In genomic region chr4:116676027-116676426, GRCm38 (mm10) we compare ENCODE assay signal across 27 mouse cellular contexts. TPM values are rescaled to one million over a fixed set of nuclear protein-coding genes. Genes with fewer than 3 reads are reported as not detected.
DNase-seq lines count a peak whose midpoint lies in the region; ATAC-seq and TF ChIP-seq lines count a peak whose summit lies in the region.
"Had no signal": no experiment of that assay in that cellular context is flagged by ENCODE, and none has a peak within 500 bp of the region (broad histone marks: within the 10 kb centered on the region; RNA-seq: fewer than 3 reads in every experiment).

No protein-coding gene starts in this region.

- H3K27ac ChIP-seq in heart, embryonic 10.5 days: no peak overlapping the region
- H3K27ac ChIP-seq in CH12.LX (ENCODE audit: insufficient read depth, low read depth): no peak overlapping the region
- H3K27ac ChIP-seq in midbrain, embryonic 13.5 days: no peak overlapping the region
- H3K27ac ChIP-seq: embryonic facial prominence, embryonic 13.5 days; embryonic facial prominence, embryonic 15.5 days; forebrain, embryonic 10.5 days; forebrain, embryonic 12.5 days had no signal

- 0 out of 2 replicates have a peak, but pooled peaks cover 3% of the 10 kb centered on the region for H3K4me1 ChIP-seq in heart, embryonic 10.5 days
- H3K4me1 ChIP-seq in CH12.LX (ENCODE audit: control insufficient read depth in 1 of 2, insufficient read depth in 2 of 2): peaks cover 7 to 29% of the 10 kb centered on the region in 2 experiments; a peak in 3 of 4 replicates
- H3K4me1 ChIP-seq in midbrain, embryonic 13.5 days (replicated peaks): no peaks in the 10 kb centered on the region
- H3K4me1 ChIP-seq: embryonic facial prominence, embryonic 13.5 days; embryonic facial prominence, embryonic 15.5 days; forebrain, embryonic 10.5 days; forebrain, embryonic 12.5 days had no signal

- DNase-seq in heart, adult 11 months: peak; percentile 37
- DNase-seq in heart, embryonic 10.5 days (ENCODE audit: low spot score): no peak
- DNase-seq in CD4-positive helper T cell, adult 2 months (ENCODE audit: low read depth, low spot score): peak; percentile 15
- DNase-seq in CH12.LX (ENCODE audit: extremely low read depth): no peak
- DNase-seq in induced T-regulatory cell, adult 2 months (ENCODE audit: low read depth): peak; percentile 66
- DNase-seq in adrenal gland, postnatal 36 days: no peak
- no peak for DNase-seq in urinary bladder, postnatal 25 days (ENCODE audit: low spot score)
- DNase-seq: adrenal gland, adult 8-10 months; adrenal gland, postnatal 14 days; B cell, adult 2 months; cerebellum, adult 11 months; cerebellum, adult 18-20 months; cerebellum, adult 8-10 months; cerebellum, adult 9-11 months; cerebellum, postnatal 14 days; cerebellum, postnatal 36 days; embryo, embryonic 11 days had no signal

- no peaks in the 10 kb centered on the region for H3K9me3 ChIP-seq in heart, embryonic 10.5 days
- H3K9me3 ChIP-seq in CH12.LX (replicated peaks; ENCODE audit: low read length): no peaks in the 10 kb centered on the region
- H3K9me3 ChIP-seq in midbrain, embryonic 13.5 days: no peaks in the 10 kb centered on the region
- H3K9me3 ChIP-seq: embryonic facial prominence, embryonic 13.5 days; embryonic facial prominence, embryonic 15.5 days; forebrain, embryonic 10.5 days; forebrain, embryonic 12.5 days had no signal

- peak; percentile 78 for TF ChIP-seq EP300 in CH12.LX (IDR thresholded peaks at IDR 0.05; ENCODE audit: low read length)

- no peak overlapping the region for H3K9ac ChIP-seq in CH12.LX (ENCODE audit: insufficient read depth, low read depth)
- H3K9ac ChIP-seq in midbrain, embryonic 13.5 days (replicated peaks): no peak overlapping the region
- H3K9ac ChIP-seq: embryonic facial prominence, embryonic 13.5 days; embryonic facial prominence, embryonic 15.5 days; forebrain, embryonic 12.5 days had no signal

- peak overlapping the region; percentile 44; the same call in 1 of the 2 replicates for H3K4me2 ChIP-seq in CH12.LX (ENCODE audit: insufficient read depth, low read depth, poor library complexity, severe bottlenecking)
- no peak overlapping the region for H3K4me2 ChIP-seq in midbrain, embryonic 13.5 days (replicated peaks)
- H3K4me2 ChIP-seq: embryonic facial prominence, embryonic 13.5 days; embryonic facial prominence, embryonic 15.5 days; forebrain, embryonic 12.5 days had no signal

- no peak for TF ChIP-seq POLR2A in CH12.LX (IDR thresholded peaks at IDR 0.05; ENCODE audit: low read depth, low read length)

- no peaks in the 10 kb centered on the region for H3K36me3 ChIP-seq in heart, embryonic 10.5 days
- no peaks in the 10 kb centered on the region for H3K36me3 ChIP-seq in CH12.LX (replicated peaks in 1 of 2; ENCODE audit: control insufficient read depth in 1 of 2, insufficient read depth in 1 of 2, low read length in 1 of 2)
- no peaks in the 10 kb centered on the region for H3K36me3 ChIP-seq in midbrain, embryonic 13.5 days
- H3K36me3 ChIP-seq: embryonic facial prominence, embryonic 13.5 days; embryonic facial prominence, embryonic 15.5 days; forebrain, embryonic 10.5 days; forebrain, embryonic 12.5 days had no signal

- TF ChIP-seq RAD21 in CH12.LX (IDR thresholded peaks at IDR 0.05; ENCODE audit: low read depth, low read length): no peak

- no peaks in the 10 kb centered on the region for H3K79me2 ChIP-seq in CH12.LX (replicated peaks; ENCODE audit: control insufficient read depth, extremely low read depth, insufficient read depth, poor library complexity, severe bottlenecking)

- 74% methylated on average over 3 of the region's 3 CpGs for WGBS in heart, embryonic 10.5 days
- WGBS in midbrain, embryonic 13.5 days: 86% methylated on average over 3 of the region's 3 CpGs

- no peak for TF ChIP-seq CTCF in CH12.LX (conservative IDR thresholded peaks at IDR 0.05 in 1 of 2, IDR thresholded peaks at IDR 0.05 in 1 of 2; ENCODE audit: low read depth in 2 of 2, low read length in 2 of 2)

- dilution Hi-C loops in CH12.LX (cut with MboI; ENCODE audit: extremely low pct_ligation_motif_present, extremely low pct_unique_long_range_greater_than_20kb, low sequenced_read_pairs): no loop called here

- no peaks in the 10 kb centered on the region for H3K27me3 ChIP-seq in heart, embryonic 10.5 days (ENCODE audit: insufficient read depth, poor library complexity, severe bottlenecking)
- H3K27me3 ChIP-seq in CH12.LX (replicated peaks): no peaks in the 10 kb centered on the region
- no peaks in the 10 kb centered on the region for H3K27me3 ChIP-seq in midbrain, embryonic 13.5 days
- H3K27me3 ChIP-seq: embryonic facial prominence, embryonic 13.5 days; embryonic facial prominence, embryonic 15.5 days; forebrain, embryonic 12.5 days; Patski had no signal

- in situ Hi-C loops in CH12.LX (cut with MboI; ENCODE audit: low pct_ligation_motif_present, low pct_unique_long_range_greater_than_20kb, low sequenced_read_pairs): no loop called here

- ATAC-seq in midbrain, embryonic 13.5 days: no peak
- ATAC-seq: activated CD4-positive, CD25-positive, alpha-beta regulatory T cell, adult 4 months; forebrain, embryonic 14.5 days; forebrain, embryonic 16.5 days; Patski had no signal

- H3K4me3 ChIP-seq in heart, embryonic 10.5 days: no peak overlapping the region
- no peak overlapping the region for H3K4me3 ChIP-seq in CH12.LX (replicated peaks in 1 of 3; ENCODE audit: low read depth in 2 of 3, low read length in 2 of 3, poor library complexity in 1 of 3)
- H3K4me3 ChIP-seq in midbrain, embryonic 13.5 days (replicated peaks): no peak overlapping the region
- H3K4me3 ChIP-seq: embryonic facial prominence, embryonic 13.5 days; embryonic facial prominence, embryonic 15.5 days; erythroblast, embryonic 14.5 days; forebrain, embryonic 10.5 days; forebrain, embryonic 12.5 days had no signal

TF ChIP-seq in CH12.LX, 34 proteins besides CTCF, POLR2A, EP300 and RAD21 (continues in another document):
- TF ChIP-seq E2F4 (IDR thresholded peaks at IDR 0.05; ENCODE audit: insufficient replicate concordance, low read depth, low read length): no peak
- TF ChIP-seq MEF2A (IDR thresholded peaks at IDR 0.05; ENCODE audit: borderline replicate concordance, low read depth, low read length): no peak
- no peak for TF ChIP-seq USF1 (IDR thresholded peaks at IDR 0.05; ENCODE audit: low read depth, low read length)
- no peak for TF ChIP-seq NELFE (IDR thresholded peaks at IDR 0.05; ENCODE audit: low read depth, low read length)
- TF ChIP-seq TBP (conservative IDR thresholded peaks at IDR 0.05; ENCODE audit: low read depth, low read length): no peak
- TF ChIP-seq MAX (IDR thresholded peaks at IDR 0.05; ENCODE audit: low read length): no peak
- TF ChIP-seq GABPA (IDR thresholded peaks at IDR 0.05; ENCODE audit: insufficient replicate concordance, low read depth, low read length): no peak
- TF ChIP-seq MAFK (IDR thresholded peaks at IDR 0.05; ENCODE audit: insufficient replicate concordance, low read length): 0 out of 2 replicates have a peak, but pooled peaks have one; percentile 35
- TF ChIP-seq ZMIZ1 (IDR thresholded peaks at IDR 0.05; ENCODE audit: low read depth, low read length): no peak
- TF ChIP-seq NRF1 (IDR thresholded peaks at IDR 0.05; ENCODE audit: low read depth, low read length): no peak
- TF ChIP-seq JUN (IDR thresholded peaks at IDR 0.05; ENCODE audit: insufficient read depth, low read depth, low read length): peak; percentile 85
- TF ChIP-seq RCOR1 (conservative IDR thresholded peaks at IDR 0.05; ENCODE audit: low read depth, low read length): 0 out of 2 replicates have a peak, but pooled peaks have one; percentile 20
- no peak for TF ChIP-seq KAT2A (IDR thresholded peaks at IDR 0.05; ENCODE audit: insufficient replicate concordance, low read length)
- TF ChIP-seq CHD1 (IDR thresholded peaks at IDR 0.05; ENCODE audit: low read depth, low read length): no peak
- TF ChIP-seq ZC3H11A (IDR thresholded peaks at IDR 0.05; ENCODE audit: low read depth, low read length): no peak

RNA-seq across cellular contexts. Expression of gene Prdx1, which starts 9.3 kb away (rescaled TPM):
- 1,191 and 1,224 TPM in 2 replicates for polyA plus RNA-seq in heart, embryonic 10.5 days (2016; fragmentation: Nextera tagmentation; extraction: Ambion mirVana)
- total RNA-seq in CH12.LX (2012; rRNA removed) (269 and 378 TPM in 2 replicates), CH12.LX (2014; rRNA removed) (1,274 and 1,469 TPM in 2 replicates)
- 934 and 1,078 TPM in 2 replicates for polyA plus RNA-seq in CH12.LX (2012; ENCODE audit: insufficient read length, low read depth)
- polyA plus RNA-seq in midbrain, embryonic 13.5 days (2015; fragmentation: Nextera tagmentation; extraction: Ambion mirVana): 516 and 536 TPM in 2 replicates
- 100 to 1,000 TPM; 682 to 824 TPM for total RNA-seq in adrenal gland, postnatal 36 days (2021)

RNA-seq across cellular contexts. Expression of gene Akr1a1, which starts 24.5 kb away (rescaled TPM):
- 664 and 694 TPM in 2 replicates for polyA plus RNA-seq in heart, embryonic 10.5 days (2016; fragmentation: Nextera tagmentation; extraction: Ambion mirVana)
- total RNA-seq in CH12.LX (2012; rRNA removed): 347 and 373 TPM in 2 replicates
- total RNA-seq in CH12.LX (2014; rRNA removed): 517 and 533 TPM in 2 replicates
- 450 and 470 TPM in 2 replicates for polyA plus RNA-seq in CH12.LX (2012; ENCODE audit: insufficient read length, low read depth)
- polyA plus RNA-seq in midbrain, embryonic 13.5 days (2015; fragmentation: Nextera tagmentation; extraction: Ambion mirVana): 613 and 617 TPM in 2 replicates
- 100 to 1,000 TPM; 864 to 917 TPM for total RNA-seq in adrenal gland, postnatal 36 days (2021)

RNA-seq across cellular contexts. Expression of gene Mmachc, which starts 32.2 kb away (rescaled TPM):
- polyA plus RNA-seq in heart, embryonic 10.5 days (2016; fragmentation: Nextera tagmentation; extraction: Ambion mirVana): 33.6 and 37.0 TPM in 2 replicates
- total RNA-seq in CH12.LX (2012; rRNA removed) (10.0 and 10.5 TPM in 2 replicates), CH12.LX (2014; rRNA removed) (28.2 and 32.1 TPM in 2 replicates)
- polyA plus RNA-seq in CH12.LX (2012; ENCODE audit: insufficient read length, low read depth): 15.4 and 15.5 TPM in 2 replicates
- 29.6 and 29.8 TPM in 2 replicates for polyA plus RNA-seq in midbrain, embryonic 13.5 days (2015; fragmentation: Nextera tagmentation; extraction: Ambion mirVana)
- 10 to 100 TPM; 32.9 to 33.5 TPM for total RNA-seq in adrenal gland, postnatal 36 days (2021)

RNA-seq across cellular contexts. Expression of gene Ccdc163, which starts 32.3 kb away (rescaled TPM):
- 21.2 and 23.2 TPM in 2 replicates for polyA plus RNA-seq in heart, embryonic 10.5 days (2016; fragmentation: Nextera tagmentation; extraction: Ambion mirVana)
- 15.3 and 19.9 TPM in 2 replicates for total RNA-seq in CH12.LX (2012; rRNA removed)
- total RNA-seq in CH12.LX (2014; rRNA removed): 18.1 and 20.2 TPM in 2 replicates
- polyA plus RNA-seq in CH12.LX (2012; ENCODE audit: insufficient read length, low read depth): 27.6 and 27.9 TPM in 2 replicates
- polyA plus RNA-seq in midbrain, embryonic 13.5 days (2015; fragmentation: Nextera tagmentation; extraction: Ambion mirVana): 18.8 and 18.9 TPM in 2 replicates
- 10 to 100 TPM; 16.2 to 19.2 TPM for total RNA-seq in adrenal gland, postnatal 36 days (2021)

RNA-seq across cellular contexts. Expression of gene Tesk2, which starts 44.7 kb away (rescaled TPM):
- 3.2 and 5.1 TPM in 2 replicates for polyA plus RNA-seq in heart, embryonic 10.5 days (2016; fragmentation: Nextera tagmentation; extraction: Ambion mirVana)
- total RNA-seq in CH12.LX (2012; rRNA removed) (5.6 and 7.0 TPM in 2 replicates), CH12.LX (2014; rRNA removed) (5.4 and 5.8 TPM in 2 replicates)
- polyA plus RNA-seq in CH12.LX (2012; ENCODE audit: insufficient read length, low read depth): 3.5 and 4.8 TPM in 2 replicates
- polyA plus RNA-seq in midbrain, embryonic 13.5 days (2015; fragmentation: Nextera tagmentation; extraction: Ambion mirVana): 3.7 and 4.1 TPM in 2 replicates
- 1 to 10 TPM; 2.9 to 5.9 TPM for total RNA-seq in adrenal gland, postnatal 36 days (2021)

Comparison
In these comparisons a context has a peak if more than half of its experiments do, and no peak if none do; other contexts are left out.
1. DNase-seq: peak in heart, adult 11 months (single experiment), CD4-positive helper T cell, adult 2 months (single experiment) and induced T-regulatory cell, adult 2 months (single experiment); none in heart, embryonic 10.5 days (single experiment), CH12.LX (single experiment), adrenal gland, postnatal 36 days (0 of 2) and urinary bladder, postnatal 25 days (single experiment).